Mouse (Mus musculus) stomach, postnatal 0 days (tissue): ENCODE measurements around the gene Coro2a. TPM values are rescaled to one million over a fixed set of nuclear protein-coding genes. Genes with fewer than 3 reads are reported as not detected.

Experiments
- ATAC-seq: fragments of 200-750 bp; cut with Nextera tagmentation; 2 replicates; pipeline ENCODE4 v1.8.0; 2017; ENCODE audit not compliant: low FRiP score, low TSS enrichment
- DNase-seq: peaks from one replicate; pipeline ENCODE4 v3.0.0-alpha.2; 2016; ENCODE audit warnings: low spot score
- H3K27ac ChIP-seq: fragments of 300-500 bp; sonication (generic); replicated peaks from 2 replicates; pipeline ENCODE4 v1.5.1; 2014; ENCODE audit warnings: mild to moderate bottlenecking, control low read depth
- H3K27me3 ChIP-seq: fragments of 300-500 bp; sonication (generic); 2 replicates; pipeline ENCODE4 v1.6.1; 2014; ENCODE audit warnings: low read length; ENCODE audit not compliant: control insufficient read depth, insufficient read depth
- H3K36me3 ChIP-seq: fragments of 300-500 bp; sonication (generic); 2 replicates; pipeline ENCODE4 v1.6.1; 2014; ENCODE audit warnings: low read length, mixed read lengths; ENCODE audit not compliant: control insufficient read depth, insufficient read depth
- H3K4me1 ChIP-seq: fragments of 300-500 bp; sonication (generic); replicated peaks from 2 replicates; pipeline ENCODE4 v1.6.1; 2014; ENCODE audit warnings: antibody characterized with exemption; ENCODE audit not compliant: control insufficient read depth, insufficient read depth
- H3K4me2 ChIP-seq: fragments of 300-500 bp; sonication (generic); replicated peaks from 2 replicates; pipeline ENCODE4 v1.6.1; 2014; ENCODE audit warnings: low read depth, mild to moderate bottlenecking, control low read depth, moderate library complexity
- H3K4me3 ChIP-seq: fragments of 300-500 bp; sonication (generic); 2 replicates; pipeline ENCODE4 v1.5.1; 2014; ENCODE audit warnings: low read depth, low read length, control low read depth
- H3K9ac ChIP-seq: fragments of 300-500 bp; sonication (generic); 2 replicates; pipeline ENCODE4 v1.6.1; 2014; ENCODE audit warnings: mild to moderate bottlenecking, low read length, control low read depth, mixed read lengths
- H3K9me3 ChIP-seq: fragments of 300-500 bp; sonication (generic); 2 replicates; pipeline ENCODE4 v1.6.1; 2016; ENCODE audit warnings: low read length; ENCODE audit not compliant: control insufficient read depth
- CTCF ChIP-seq: IDR thresholded peaks from 2 replicates; pipeline ENCODE4 v1.5.1; 2016; ENCODE audit warnings: antibody characterized with exemption, low read depth, mild to moderate bottlenecking, moderate library complexity
- EP300 ChIP-seq: optimal IDR thresholded peaks from 2 replicates; pipeline ENCODE3; 2016; ENCODE audit warnings: antibody characterized with exemption
- WGBS: fragments of 180-500 bp; shearing (Covaris S2); extraction: QIAGEN DNeasy Blood & Tissue Kit; methylation state at CpG from one replicate; pipeline ENCODE4 v1.1.7; 2014; 5-methylcytosine and 5-hydroxymethylcytosine counted together
- polyA plus RNA-seq: library from polyadenylated mRNA; unstranded; fragments of >200 nt; fragmentation: Nextera tagmentation; extraction: Ambion mirVana; gene quantifications from 2 replicates; pipeline ENCODE4 v1.2.1, GENCODE M21; 2015

Coro2a gene
- polyA plus RNA-seq, 1 experiment from 2014 or later = 17.2 TPM

- Histone ChIP-seq H3K9ac (no peak overlapping the region), H3K27ac (no peak overlapping the region), H3K4me1 (no peaks in the 10 kb centered on the region), H3K4me2 (no peak overlapping the region), H3K9me3 (no peaks in the 10 kb centered on the region), H3K27me3 (no peaks in the 10 kb centered on the region), H3K4me3 (no peak overlapping the region), H3K36me3 (peaks cover 15% of the 10 kb centered on the region)
- no peak for ATAC-seq
- 63% methylated on average over 3 of the region's 3 CpGs for WGBS
- DNase-seq = no peak
- TF ChIP-seq CTCF (no peak), EP300 (no peak)
These were observed 103.5 kb downstream of the Coro2a start for GRCm38 (mm10) chr4:46498511-46498910.

GRCm38 (mm10) chr4:46497286-46497892, 104.6 kb downstream of the Coro2a start:
- no peak overlapping the region for H3K27ac ChIP-seq
- no peaks in the 10 kb centered on the region for H3K9me3 ChIP-seq
- no peak overlapping the region for H3K4me3 ChIP-seq
- peaks cover 22% of the 10 kb centered on the region for H3K36me3 ChIP-seq
- H3K9ac ChIP-seq = no peak overlapping the region
- 40% methylated on average over 4 of the region's 4 CpGs for WGBS
- DNase-seq (peak; percentile 81), ATAC-seq (peak; percentile 49; the same call in 1 of the 2 replicates)
- H3K4me2 ChIP-seq = no peak overlapping the region
- TF ChIP-seq EP300 (no peak), CTCF (peak; percentile 96)
- no peaks in the 10 kb centered on the region for H3K27me3 ChIP-seq
- no peaks in the 10 kb centered on the region for H3K4me1 ChIP-seq

GRCm38 (mm10) chr4:46495543-46495942, 106.5 kb downstream of the Coro2a start:
- H3K27ac ChIP-seq = no peak overlapping the region
- ATAC-seq (peak; percentile 44; the same call in 1 of the 2 replicates), DNase-seq (no peak)
- H3K36me3 ChIP-seq = peaks cover 18% of the 10 kb centered on the region
- H3K4me3 ChIP-seq = no peak overlapping the region
- H3K4me1 ChIP-seq = no peaks in the 10 kb centered on the region
- no peaks in the 10 kb centered on the region for H3K9me3 ChIP-seq
- H3K9ac ChIP-seq = no peak overlapping the region
- no peak overlapping the region for H3K4me2 ChIP-seq
- TF ChIP-seq EP300 = no peak
- no peaks in the 10 kb centered on the region for H3K27me3 ChIP-seq
- WGBS = 70% methylated on average over 12 of the region's 12 CpGs

GRCm38 (mm10) chr4:46493071-46493470, 108.9 kb downstream of the Coro2a start:
- Histone ChIP-seq H3K36me3 (peaks cover 15% of the 10 kb centered on the region), H3K27me3 (no peaks in the 10 kb centered on the region), H3K9me3 (no peaks in the 10 kb centered on the region), H3K4me2 (no peak overlapping the region), H3K4me1 (no peaks in the 10 kb centered on the region), H3K4me3 (no peak overlapping the region), H3K27ac (no peak overlapping the region), H3K9ac (no peak overlapping the region)
- no peak for DNase-seq
- ATAC-seq = no peak
- WGBS = 96% methylated on average over 6 of the region's 6 CpGs
- TF ChIP-seq EP300 = no peak
- no peak for TF ChIP-seq CTCF

- peak within 1 kb of the TSS; percentile 79 for H3K9ac ChIP-seq
- no peaks in the 10 kb centered on the region for H3K9me3 ChIP-seq
- peak within 1 kb of the TSS; percentile 79 for H3K4me3 ChIP-seq
- no peaks in the 10 kb centered on the region for H3K4me1 ChIP-seq
- H3K27me3 ChIP-seq = no peaks in the 10 kb centered on the region
- DNase-seq = peak; percentile 97
- peak within 1 kb of the TSS; percentile 82 for H3K4me2 ChIP-seq
- peak; percentile 98 for ATAC-seq
- no peak for TF ChIP-seq CTCF
- TF ChIP-seq EP300 = no peak
- H3K27ac ChIP-seq = peak within 1 kb of the TSS; percentile 82
- WGBS = under 1% methylated on average over 42 of the region's 58 CpGs
- H3K36me3 ChIP-seq = peaks cover 11% of the 10 kb centered on the region
These were observed 112.7 kb downstream of the Coro2a start, which contains the start of gene Nans for GRCm38 (mm10) chr4:46489028-46489925. Gene Nans, plus strand, starts transcription at chr4:46489248.

GRCm38 (mm10) chr4:46487348-46487747, 114.7 kb downstream of the Coro2a start:
- Histone ChIP-seq H3K9ac (no peak overlapping the region), H3K27ac (no peak overlapping the region), H3K4me2 (no peak overlapping the region), H3K9me3 (no peaks in the 10 kb centered on the region), H3K4me1 (no peaks in the 10 kb centered on the region), H3K27me3 (no peaks in the 10 kb centered on the region), H3K36me3 (no peaks in the 10 kb centered on the region), H3K4me3 (no peak overlapping the region)
- WGBS = 83% methylated on average over 5 of the region's 5 CpGs
- ATAC-seq (no peak), DNase-seq (no peak)
- TF ChIP-seq CTCF = no peak
- no peak for TF ChIP-seq EP300

Other genes with a start within 250 kb of the Coro2a start
- gene Trmo, start 212.8 kb downstream of the Coro2a start, polyA plus RNA-seq = 6.5 and 7.5 TPM in 2 replicates
- 0.78 and 1.2 TPM in 2 replicates for gene Hemgn, start 188.7 kb downstream of the Coro2a start, polyA plus RNA-seq
- 88.7 and 97.1 TPM in 2 replicates for gene Anp32b, start 151.3 kb downstream of the Coro2a start, polyA plus RNA-seq
- gene Nans, start 113.0 kb downstream of the Coro2a start, polyA plus RNA-seq = 65.1 and 67.7 TPM in 2 replicates
- gene Trim14, start 66.1 kb downstream of the Coro2a start, polyA plus RNA-seq = 4.0 and 4.5 TPM in 2 replicates
- 2.7 and 3.4 TPM in 2 replicates for gene Tbc1d2, start 48.0 kb upstream of the Coro2a start, polyA plus RNA-seq